Mouse (Mus musculus) neural tube, embryonic 11.5 days (tissue): Measurements from ENCODE around the gene Clptm1. TPM values are rescaled to one million over a fixed set of nuclear protein-coding genes. Genes with fewer than 3 reads are reported as not detected.

Experiments used
- ATAC-seq: fragments of 200-750 bp; cut with Nextera tagmentation; 2 replicates; pipeline ENCODE4 v1.8.0; 2017; ENCODE audit warnings: moderate number of reproducible peaks, mild to moderate bottlenecking, moderate TSS enrichment, moderate library complexity; ENCODE audit not compliant: insufficient read depth, low FRiP score, low TSS enrichment
- DNase-seq: peaks from one replicate; pipeline ENCODE4 v3.0.0-alpha.2; 2015; ENCODE audit warnings: low spot score
- H3K27ac ChIP-seq: fragments of 300-500 bp; sonication (generic); 2 replicates; pipeline ENCODE4 v1.5.1; 2014; ENCODE audit warnings: low read depth, mild to moderate bottlenecking, low read length
- H3K27me3 ChIP-seq: fragments of 300-500 bp; sonication (generic); 2 replicates; pipeline ENCODE4 v1.6.1; 2014; ENCODE audit warnings: mild to moderate bottlenecking, low read length, mixed read lengths; ENCODE audit not compliant: control insufficient read depth, insufficient read depth
- H3K36me3 ChIP-seq: fragments of 300-500 bp; sonication (generic); 2 replicates; pipeline ENCODE4 v1.6.1; 2014; ENCODE audit warnings: mild to moderate bottlenecking, low read length, moderate library complexity, mixed read lengths; ENCODE audit not compliant: control insufficient read depth, insufficient read depth
- H3K4me1 ChIP-seq: fragments of 300-500 bp; sonication (generic); 2 replicates; pipeline ENCODE4 v1.6.1; 2014; ENCODE audit warnings: low read length, mixed read lengths; ENCODE audit not compliant: control insufficient read depth, insufficient read depth
- H3K4me2 ChIP-seq: fragments of 300-500 bp; sonication (generic); 2 replicates; pipeline ENCODE4 v1.6.1; 2014; ENCODE audit warnings: low read depth, mild to moderate bottlenecking, moderate library complexity
- H3K4me3 ChIP-seq: fragments of 300-500 bp; sonication (generic); 2 replicates; pipeline ENCODE4 v1.5.1; 2014; ENCODE audit warnings: low read depth, low read length
- H3K9ac ChIP-seq: fragments of 300-500 bp; sonication (generic); 2 replicates; pipeline ENCODE4 v1.6.1; 2014; ENCODE audit warnings: mild to moderate bottlenecking, low read length
- H3K9me3 ChIP-seq: fragments of 300-500 bp; sonication (generic); 2 replicates; pipeline ENCODE4 v1.6.1; 2016; ENCODE audit warnings: low read length; ENCODE audit not compliant: control insufficient read depth
- WGBS: fragments of 180-500 bp; shearing (Covaris S2); extraction: QIAGEN DNeasy Blood & Tissue Kit; methylation state at CpG from one replicate; pipeline ENCODE4 v1.1.7; 2014; 5-methylcytosine and 5-hydroxymethylcytosine counted together
- polyA plus RNA-seq: library from polyadenylated mRNA; unstranded; fragments of >200 nt; fragmentation: Nextera tagmentation; extraction: Ambion mirVana; gene quantifications from 2 replicates; pipeline ENCODE4 v1.2.1, GENCODE M21; 2014

Gene Clptm1
- polyA plus RNA-seq, 1 experiment from 2014 or later, result 104 TPM

- peaks cover 15% of the 10 kb centered on the region for H3K36me3 ChIP-seq
- no peak overlapping the region for H3K27ac ChIP-seq
- no peaks in the 10 kb centered on the region for H3K27me3 ChIP-seq
- H3K4me2 ChIP-seq, result no peak overlapping the region
- DNase-seq, result no peak
- 97% methylated on average over 2 of the region's 2 CpGs for WGBS
- no peak overlapping the region for H3K9ac ChIP-seq
- no peaks in the 10 kb centered on the region for H3K4me1 ChIP-seq
- H3K9me3 ChIP-seq, result no peaks in the 10 kb centered on the region
- H3K4me3 ChIP-seq, result no peak overlapping the region
- ATAC-seq, result no peak
These were observed 12.2 kb downstream of the Clptm1 start for GRCm38 (mm10) chr7:19652614-19653013.

- no peak for DNase-seq
- WGBS, result 92% methylated on average over 6 of the region's 6 CpGs
- peaks cover 17% of the 10 kb centered on the region for H3K36me3 ChIP-seq
- ATAC-seq, result no peak
- no peak overlapping the region for H3K4me2 ChIP-seq
- no peak overlapping the region for H3K4me3 ChIP-seq
- no peaks in the 10 kb centered on the region for H3K9me3 ChIP-seq
- H3K4me1 ChIP-seq, result no peaks in the 10 kb centered on the region
- H3K9ac ChIP-seq, result no peak overlapping the region
- no peak overlapping the region for H3K27ac ChIP-seq
- H3K27me3 ChIP-seq, result no peaks in the 10 kb centered on the region
These were observed 13.6 kb downstream of the Clptm1 start for GRCm38 (mm10) chr7:19651063-19651786.

- H3K4me3 ChIP-seq, result no peak overlapping the region
- H3K4me1 ChIP-seq, result no peaks in the 10 kb centered on the region
- H3K27ac ChIP-seq, result no peak overlapping the region
- ATAC-seq, result no peak
- H3K4me2 ChIP-seq, result no peak overlapping the region
- WGBS, result 97% methylated on average over 4 of the region's 4 CpGs
- no peaks in the 10 kb centered on the region for H3K27me3 ChIP-seq
- no peak for DNase-seq
- peaks cover 37% of the 10 kb centered on the region for H3K36me3 ChIP-seq
- no peaks in the 10 kb centered on the region for H3K9me3 ChIP-seq
- no peak overlapping the region for H3K9ac ChIP-seq
These were observed 23.6 kb downstream of the Clptm1 start for GRCm38 (mm10) chr7:19641223-19641622.

- Histone ChIP-seq H3K9ac (no peak overlapping the region), H3K4me3 (no peak overlapping the region), H3K4me1 (no peaks in the 10 kb centered on the region), H3K9me3 (no peaks in the 10 kb centered on the region), H3K27me3 (no peaks in the 10 kb centered on the region), H3K27ac (no peak overlapping the region), H3K36me3 (peaks cover 28% of the 10 kb centered on the region), H3K4me2 (no peak overlapping the region)
- WGBS, result 87% methylated on average over 11 of the region's 11 CpGs
- ATAC-seq (no peak), DNase-seq (no peak)
These were observed 29.6 kb downstream of the Clptm1 start for GRCm38 (mm10) chr7:19635074-19635827.

- no peak overlapping the region for H3K4me3 ChIP-seq
- ATAC-seq (no peak), DNase-seq (no peak)
- WGBS, result 97% methylated on average over 2 of the region's 2 CpGs
- H3K9me3 ChIP-seq, result no peaks in the 10 kb centered on the region
- H3K9ac ChIP-seq, result no peak overlapping the region
- H3K4me2 ChIP-seq, result no peak overlapping the region
- H3K27me3 ChIP-seq, result no peaks in the 10 kb centered on the region
- H3K4me1 ChIP-seq, result no peaks in the 10 kb centered on the region
- H3K27ac ChIP-seq, result no peak overlapping the region
- peaks cover 28% of the 10 kb centered on the region for H3K36me3 ChIP-seq
These were observed 30.2 kb downstream of the Clptm1 start for GRCm38 (mm10) chr7:19634591-19634990.

DNA sequence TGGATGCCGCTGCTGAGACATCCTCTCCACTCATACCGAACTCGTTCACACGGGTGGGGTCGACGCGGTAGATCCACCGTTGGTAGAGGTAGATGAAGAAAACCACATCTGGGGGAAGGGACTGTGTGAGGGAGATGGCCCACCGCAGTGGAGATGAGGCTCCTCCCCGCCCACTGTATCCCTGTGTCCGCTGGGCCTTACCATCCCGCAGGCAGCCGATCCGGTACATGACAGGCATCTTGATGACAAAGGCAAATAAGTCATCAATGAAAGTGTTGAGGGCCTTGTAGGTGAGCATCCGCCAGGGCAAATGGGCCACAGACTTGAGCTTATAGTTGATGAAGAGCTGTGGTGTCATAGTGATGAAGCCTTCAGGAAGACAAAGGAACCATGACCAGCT, 31.0 kb downstream of the Clptm1 start:
- no peak for DNase-seq
- Histone ChIP-seq H3K4me2 (no peak overlapping the region), H3K4me1 (no peaks in the 10 kb centered on the region), H3K9me3 (no peaks in the 10 kb centered on the region), H3K27ac (no peak overlapping the region), H3K4me3 (no peak overlapping the region), H3K36me3 (peaks cover 28% of the 10 kb centered on the region), H3K9ac (no peak overlapping the region), H3K27me3 (no peaks in the 10 kb centered on the region)
- 92% methylated on average over 15 of the region's 15 CpGs for WGBS
- no peak for ATAC-seq

GRCm38 (mm10) chr7:19633197-19633596, 31.6 kb downstream of the Clptm1 start:
- 87% methylated on average over 17 of the region's 17 CpGs for WGBS
- Histone ChIP-seq H3K36me3 (peaks cover 28% of the 10 kb centered on the region), H3K27me3 (no peaks in the 10 kb centered on the region), H3K4me2 (no peak overlapping the region), H3K27ac (no peak overlapping the region), H3K9me3 (no peaks in the 10 kb centered on the region), H3K4me1 (no peaks in the 10 kb centered on the region), H3K4me3 (no peak overlapping the region), H3K9ac (no peak overlapping the region)
- no peak for ATAC-seq
- DNase-seq, result no peak

- Histone ChIP-seq H3K27ac (no peak overlapping the region), H3K4me2 (no peak overlapping the region), H3K27me3 (no peaks in the 10 kb centered on the region), H3K4me3 (no peak overlapping the region), H3K9ac (no peak overlapping the region), H3K36me3 (peaks cover 25% of the 10 kb centered on the region), H3K9me3 (no peaks in the 10 kb centered on the region), H3K4me1 (no peaks in the 10 kb centered on the region)
- ATAC-seq (no peak), DNase-seq (no peak)
These were observed 32.1 kb downstream of the Clptm1 start for GRCm38 (mm10) chr7:19632720-19633119.

DNA sequence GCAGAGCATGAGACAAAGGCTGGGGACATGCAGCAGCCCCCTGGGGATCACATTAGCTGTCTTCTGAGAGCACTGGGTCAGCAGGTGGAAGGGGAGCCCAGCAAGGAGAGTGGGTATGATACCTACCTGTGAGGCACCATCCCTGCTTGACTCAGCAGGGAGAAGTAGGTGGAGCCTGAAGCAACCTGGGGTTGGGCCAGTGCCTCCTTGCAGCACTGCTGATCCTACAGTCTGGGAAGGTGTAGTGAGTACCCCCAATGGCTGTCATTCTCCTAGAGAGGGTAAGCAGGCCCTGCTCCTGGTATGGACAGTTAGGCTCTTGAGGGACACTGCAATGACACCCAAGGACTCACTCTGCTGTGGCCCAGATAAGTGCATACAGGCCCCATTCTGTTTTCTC, 32.6 kb downstream of the Clptm1 start:
- ATAC-seq (no peak), DNase-seq (no peak)
- Histone ChIP-seq H3K36me3 (peaks cover 21% of the 10 kb centered on the region), H3K9me3 (no peaks in the 10 kb centered on the region), H3K27ac (no peak overlapping the region), H3K4me2 (no peak overlapping the region), H3K4me1 (no peaks in the 10 kb centered on the region), H3K9ac (no peak overlapping the region), H3K4me3 (no peak overlapping the region), H3K27me3 (no peaks in the 10 kb centered on the region)
